Mouse (Mus musculus): ENCODE measurements around the gene Gls2. TPM values are rescaled to one million over a fixed set of nuclear protein-coding genes. Genes with fewer than 3 reads are reported as not detected.
A peak's percentile ranks its signal among the peaks of the same experiment; 100 is the strongest.
"Not testable (repeated sequence)": the region's sequence is repeated elsewhere in the genome, so short reads cannot be mapped to it uniquely, and the experiment has no call there.

Gls2 gene
- polyA plus RNA-seq (2011; ENCODE audit: insufficient read depth, insufficient read length, low replicate concordance, missing spikeins), result 1.3 and 3.2 TPM in 2 replicates

DNA sequence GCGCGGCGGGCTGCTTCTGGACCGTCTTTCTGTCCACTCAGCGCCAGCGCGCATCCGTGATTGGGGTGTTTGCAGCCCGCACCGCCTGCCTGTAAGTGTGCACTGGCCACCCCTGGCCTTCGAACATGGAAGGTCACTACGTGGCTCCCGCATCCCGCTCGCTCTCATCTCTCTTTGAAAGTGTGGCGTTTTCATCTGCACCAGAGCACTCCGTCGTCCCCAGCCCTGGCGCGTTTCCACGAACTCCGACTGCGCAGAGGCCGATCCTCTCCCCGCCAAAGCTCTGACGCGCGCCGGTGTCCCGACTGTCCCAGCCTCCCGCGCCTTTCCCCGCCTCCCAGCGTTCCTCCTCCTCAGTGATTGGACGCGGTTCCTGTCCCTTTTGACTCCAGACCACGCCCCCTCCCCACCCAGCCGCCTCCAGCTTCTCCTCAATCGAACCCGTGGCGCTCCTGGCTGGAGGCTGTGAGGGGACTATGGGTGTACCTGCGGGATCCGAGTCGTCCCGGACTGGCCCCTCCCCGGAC lies at the start of gene Gls2:
Gene Gls2 (plus strand): TSS at position 434 of the 527 bp plus-strand sequence.
- no peak for TF ChIP-seq CTCF (IDR thresholded peaks at IDR 0.05; ENCODE audit: control insufficient read depth, insufficient read depth, low read length)
- TF ChIP-seq POLR2A (IDR thresholded peaks at IDR 0.05; ENCODE audit: borderline replicate concordance, control insufficient read depth, low read depth, low read length), result peak; percentile 18; the same call in 1 of the 2 replicates
- peaks cover 2% of the 10 kb centered on the region; the same call in 1 of the 2 replicates for H3K4me1 ChIP-seq (ENCODE audit: control insufficient read depth, insufficient read depth, low read length)
- WGBS, result under 1% methylated on average over 46 of the region's 46 CpGs
- no peak within 1 kb of the TSS for H3K27ac ChIP-seq (ENCODE audit: control insufficient read depth, insufficient read depth, low read depth, low read length, poor library complexity)
- H3K4me3 ChIP-seq (replicated peaks; ENCODE audit: control insufficient read depth, low read depth, low read length), result peak within 1 kb of the TSS; percentile 54

DNA sequence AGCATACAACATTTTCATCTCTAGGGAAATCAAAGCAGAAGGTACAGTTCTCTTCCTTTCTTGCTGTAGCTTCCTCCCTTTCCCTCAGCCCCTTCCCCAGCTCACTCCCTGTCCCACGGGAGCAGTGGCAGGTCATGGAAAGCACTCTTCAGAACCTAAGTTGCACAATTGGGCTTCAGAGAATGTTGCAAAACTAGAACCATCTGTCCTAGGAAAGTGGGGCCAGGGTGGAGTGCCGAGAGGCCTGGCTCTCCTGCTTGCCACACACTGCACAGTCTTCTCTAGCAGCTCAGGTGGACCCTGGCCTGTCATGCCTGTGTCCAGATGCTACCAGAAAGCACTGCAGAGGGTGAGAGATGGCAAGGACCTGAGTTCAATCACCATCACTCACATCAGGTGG lies 49.3 kb upstream of the Gls2 start:
- Histone ChIP-seq H3K4me3 (replicated peaks; ENCODE audit: control insufficient read depth, low read depth, low read length) (no peak overlapping the region), H3K4me1 (ENCODE audit: control insufficient read depth, insufficient read depth, low read length) (peaks cover 2% of the 10 kb centered on the region; the same call in 1 of the 2 replicates)

DNA sequence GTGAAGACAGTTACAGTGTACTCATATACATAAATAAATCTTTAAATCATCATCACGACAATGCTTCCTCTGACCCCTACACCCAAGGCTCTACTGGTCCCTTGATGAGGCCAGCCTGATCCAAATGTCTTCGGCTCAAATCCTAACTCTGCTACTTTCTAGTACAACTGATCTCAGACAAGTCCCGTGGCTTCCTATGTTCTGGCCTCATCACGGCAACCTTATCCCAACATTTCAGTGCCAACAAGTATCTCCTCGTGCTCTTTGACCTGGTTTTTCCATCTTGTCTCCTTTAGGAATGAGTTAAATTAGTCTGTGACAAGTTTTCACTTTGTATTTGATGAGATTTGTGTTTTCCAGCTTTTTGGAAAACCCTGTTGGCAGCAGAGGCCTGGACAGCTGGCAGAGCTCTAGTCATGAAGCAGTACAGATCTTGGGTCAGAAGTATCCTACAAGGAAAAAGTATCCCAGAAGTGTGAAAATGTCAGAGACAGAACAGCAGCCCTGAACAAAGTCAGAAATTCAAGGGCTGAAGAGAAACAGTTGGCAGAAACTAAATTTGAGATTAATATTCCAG lies 45.4 kb upstream of the Gls2 start:
- Histone ChIP-seq H3K4me1 (ENCODE audit: control insufficient read depth, insufficient read depth, low read length) (peaks cover 2% of the 10 kb centered on the region; the same call in 1 of the 2 replicates), H3K27ac (ENCODE audit: control insufficient read depth, insufficient read depth, low read depth, low read length, poor library complexity) (no peak overlapping the region), H3K4me3 (replicated peaks; ENCODE audit: control insufficient read depth, low read depth, low read length) (no peak overlapping the region)
- TF ChIP-seq CTCF (IDR thresholded peaks at IDR 0.05; ENCODE audit: control insufficient read depth, insufficient read depth, low read length) (no peak), POLR2A (IDR thresholded peaks at IDR 0.05; ENCODE audit: borderline replicate concordance, control insufficient read depth, low read depth, low read length) (no peak)
- WGBS, result 88% methylated on average over 5 of the region's 5 CpGs

More for the DNA sequence above, 49.3 kb upstream of the Gls2 start:
- no peak for TF ChIP-seq CTCF (IDR thresholded peaks at IDR 0.05; ENCODE audit: control insufficient read depth, insufficient read depth, low read length)
- TF ChIP-seq POLR2A (IDR thresholded peaks at IDR 0.05; ENCODE audit: borderline replicate concordance, control insufficient read depth, low read depth, low read length), result no peak
- no peak overlapping the region for H3K27ac ChIP-seq (ENCODE audit: control insufficient read depth, insufficient read depth, low read depth, low read length, poor library complexity)
- 40% methylated on average over 2 of the region's 2 CpGs for WGBS

DNA sequence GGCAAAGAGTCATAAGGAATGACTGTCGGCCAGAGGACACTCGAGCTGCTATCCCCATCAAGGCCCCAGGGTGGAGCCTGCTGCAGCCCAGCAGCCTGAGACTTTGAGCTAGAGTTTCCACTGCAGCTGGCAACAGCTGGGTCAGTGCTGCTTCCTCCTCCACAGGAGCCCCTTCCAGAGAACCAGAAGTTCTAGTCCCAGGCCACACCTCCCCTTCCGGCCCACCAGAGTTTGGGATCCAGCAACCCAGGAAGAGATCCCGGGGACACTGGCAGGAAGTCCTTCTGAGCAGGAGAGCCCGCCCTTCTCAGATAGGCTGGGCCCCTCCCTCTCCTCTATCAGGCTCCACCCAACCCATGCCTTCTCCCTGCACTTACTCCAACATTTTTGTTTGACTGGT lies 44.7 kb upstream of the Gls2 start:
- H3K27ac ChIP-seq (ENCODE audit: control insufficient read depth, insufficient read depth, low read depth, low read length, poor library complexity), result peak overlapping the region; percentile 42; the same call in 1 of the 2 replicates
- no peak for TF ChIP-seq POLR2A (IDR thresholded peaks at IDR 0.05; ENCODE audit: borderline replicate concordance, control insufficient read depth, low read depth, low read length)
- TF ChIP-seq CTCF (IDR thresholded peaks at IDR 0.05; ENCODE audit: control insufficient read depth, insufficient read depth, low read length), result 0 out of 2 replicates have a peak, but pooled peaks have one; percentile 16
- 1% methylated on average over 5 of the region's 5 CpGs for WGBS
- peak overlapping the region; percentile 47 for H3K4me3 ChIP-seq (replicated peaks; ENCODE audit: control insufficient read depth, low read depth, low read length)
- peaks cover 2% of the 10 kb centered on the region; the same call in 1 of the 2 replicates for H3K4me1 ChIP-seq (ENCODE audit: control insufficient read depth, insufficient read depth, low read length)

DNA sequence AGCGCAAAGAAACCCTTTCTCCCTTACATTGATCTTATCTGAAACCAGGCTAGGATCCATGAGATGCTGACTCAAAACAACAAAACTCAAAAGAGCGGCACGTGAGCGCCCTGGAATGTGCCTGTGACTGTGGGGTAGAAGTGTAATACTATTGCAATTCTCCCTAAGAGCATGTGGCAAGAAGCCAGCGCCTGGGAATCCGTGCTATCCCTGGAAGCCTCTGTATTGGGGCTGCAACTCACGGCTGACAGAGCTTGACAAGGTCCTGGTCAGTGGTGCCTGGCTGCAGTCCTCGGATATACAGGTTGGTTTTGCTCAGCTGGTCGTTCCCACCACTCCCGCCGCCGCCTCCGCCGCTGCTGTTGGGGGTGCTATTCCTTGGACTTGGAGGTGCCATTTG lies 43.3 kb upstream of the Gls2 start:
- Histone ChIP-seq H3K27ac (ENCODE audit: control insufficient read depth, insufficient read depth, low read depth, low read length, poor library complexity) (no peak overlapping the region), H3K4me1 (ENCODE audit: control insufficient read depth, insufficient read depth, low read length) (no peaks in the 10 kb centered on the region), H3K4me3 (replicated peaks; ENCODE audit: control insufficient read depth, low read depth, low read length) (no peak overlapping the region)
- TF ChIP-seq CTCF (IDR thresholded peaks at IDR 0.05; ENCODE audit: control insufficient read depth, insufficient read depth, low read length) (no peak), POLR2A (IDR thresholded peaks at IDR 0.05; ENCODE audit: borderline replicate concordance, control insufficient read depth, low read depth, low read length) (no peak)
- WGBS, result 91% methylated on average over 14 of the region's 14 CpGs

DNA sequence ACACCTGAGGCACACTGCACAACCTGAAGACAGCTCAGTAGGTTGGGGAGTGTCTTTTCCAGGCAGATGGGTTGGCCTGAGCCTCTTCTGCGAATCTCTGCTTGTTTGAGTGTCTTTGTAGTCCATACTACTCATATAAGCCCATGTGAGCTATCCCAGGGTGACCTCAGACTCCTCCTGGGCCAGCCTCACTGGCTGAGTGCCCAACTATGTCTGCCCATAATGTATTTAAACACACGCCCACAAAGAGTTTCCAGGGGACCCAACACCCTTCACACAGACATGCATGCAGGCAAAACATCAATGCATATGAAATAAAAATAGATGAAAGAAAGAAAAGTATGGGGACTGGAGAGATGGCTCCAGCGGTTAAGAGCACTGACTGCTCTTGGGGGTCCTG lies 40.3 kb upstream of the Gls2 start:
- H3K4me1 ChIP-seq (ENCODE audit: control insufficient read depth, insufficient read depth, low read length), result no peaks in the 10 kb centered on the region; the same call in 1 of the 2 replicates
- no peak for TF ChIP-seq POLR2A (IDR thresholded peaks at IDR 0.05; ENCODE audit: borderline replicate concordance, control insufficient read depth, low read depth, low read length)
- no peak for TF ChIP-seq CTCF (IDR thresholded peaks at IDR 0.05; ENCODE audit: control insufficient read depth, insufficient read depth, low read length)
- H3K4me3 ChIP-seq (replicated peaks; ENCODE audit: control insufficient read depth, low read depth, low read length), result no peak overlapping the region
- WGBS, result 73% methylated on average over 3 of the region's 3 CpGs
- H3K27ac ChIP-seq (ENCODE audit: control insufficient read depth, insufficient read depth, low read depth, low read length, poor library complexity), result no peak overlapping the region

DNA sequence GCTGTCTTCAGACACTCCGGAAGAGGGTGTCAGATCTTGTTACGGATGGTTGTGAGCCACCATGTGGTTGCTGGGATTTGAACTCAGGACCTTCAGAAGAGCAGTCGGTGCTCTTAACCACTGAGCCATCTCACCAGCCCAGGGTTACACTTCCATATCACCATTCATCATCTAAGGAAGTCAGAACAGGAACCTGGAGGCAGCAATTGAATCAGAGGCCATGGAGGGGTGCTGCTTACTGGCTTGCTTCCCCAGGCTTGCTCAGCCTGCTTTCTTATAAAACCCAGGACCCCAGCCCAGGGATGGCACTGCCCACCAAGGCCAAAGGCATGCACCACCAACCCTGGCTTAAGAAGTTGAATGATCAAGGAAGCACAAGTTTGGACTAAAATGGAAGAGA lies 28.5 kb upstream of the Gls2 start:
- WGBS, result 84% methylated on average over 3 of the region's 3 CpGs
- not testable (repeated sequence) for H3K4me3 ChIP-seq (replicated peaks; ENCODE audit: control insufficient read depth, low read depth, low read length); H3K27ac ChIP-seq (ENCODE audit: control insufficient read depth, insufficient read depth, low read depth, low read length, poor library complexity); H3K4me1 ChIP-seq (ENCODE audit: control insufficient read depth, insufficient read depth, low read length)

DNA sequence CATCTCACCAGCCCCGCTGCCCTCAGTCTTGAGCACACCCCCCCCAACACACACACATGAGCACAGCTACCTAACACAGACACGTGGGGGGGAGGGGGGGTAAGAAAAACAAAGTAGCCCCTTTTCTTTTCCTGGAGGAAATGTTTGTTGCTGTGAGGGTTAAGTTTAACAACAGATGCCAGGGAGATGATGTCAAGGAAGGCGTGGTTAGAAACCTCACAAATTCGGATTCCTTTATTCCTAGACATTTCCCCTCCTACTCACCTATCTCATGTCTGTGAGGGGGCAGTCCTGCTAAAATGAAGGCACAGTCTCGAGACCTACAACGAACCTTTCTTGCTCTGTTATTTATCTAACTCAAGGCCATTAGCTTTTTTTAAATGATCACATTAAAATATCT lies 27.2 kb upstream of the Gls2 start:
- 56% methylated on average over 6 of the region's 6 CpGs for WGBS
- H3K4me1 ChIP-seq (ENCODE audit: control insufficient read depth, insufficient read depth, low read length), result no peaks in the 10 kb centered on the region
- H3K27ac ChIP-seq (ENCODE audit: control insufficient read depth, insufficient read depth, low read depth, low read length, poor library complexity), result no peak overlapping the region
- H3K4me3 ChIP-seq (replicated peaks; ENCODE audit: control insufficient read depth, low read depth, low read length), result no peak overlapping the region
- TF ChIP-seq CTCF (IDR thresholded peaks at IDR 0.05; ENCODE audit: control insufficient read depth, insufficient read depth, low read length) (no peak), POLR2A (IDR thresholded peaks at IDR 0.05; ENCODE audit: borderline replicate concordance, control insufficient read depth, low read depth, low read length) (no peak)

DNA sequence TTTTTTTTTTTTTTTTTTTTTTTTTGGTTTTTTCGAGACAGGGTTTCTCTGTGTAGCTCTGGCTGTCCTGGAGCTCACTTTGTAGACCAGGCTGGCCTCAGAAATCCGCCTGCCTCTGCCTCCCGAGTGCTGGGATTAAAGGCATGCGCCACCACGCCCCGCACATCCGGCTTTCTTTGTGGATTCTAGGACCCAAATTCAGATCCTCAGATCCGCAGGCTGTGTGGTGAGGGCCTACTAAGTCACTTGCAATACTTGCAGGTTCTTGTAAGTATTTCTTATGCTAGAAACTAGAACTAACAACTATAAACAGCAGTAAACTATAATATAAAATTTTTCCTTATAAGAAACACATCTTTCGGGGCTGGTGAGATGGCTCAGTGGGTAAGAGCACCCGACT lies 22.9 kb upstream of the Gls2 start:
- not testable (repeated sequence) for H3K4me3 ChIP-seq (replicated peaks; ENCODE audit: control insufficient read depth, low read depth, low read length); H3K27ac ChIP-seq (ENCODE audit: control insufficient read depth, insufficient read depth, low read depth, low read length, poor library complexity); H3K4me1 ChIP-seq (ENCODE audit: control insufficient read depth, insufficient read depth, low read length)
- WGBS, result 87% methylated on average over 10 of the region's 10 CpGs

Data from bone marrow, adult 2 months (tissue).